Mouse (Mus musculus): ENCODE data around the gene Muc5b. TPM values are rescaled to one million over a fixed set of nuclear protein-coding genes. Genes with fewer than 3 reads are reported as not detected.
A peak's percentile ranks its signal among the peaks of the same experiment; 100 is the strongest.
"Not testable (repeated sequence)": the region's sequence is repeated elsewhere in the genome, so short reads cannot be mapped to it uniquely, and the experiment has no call there.

The Muc5b gene
- total RNA-seq (2021) = not detected in 2 replicates
- long read RNA-seq, experiment 1 = 0 reads
- long read RNA-seq, experiment 2 = 0 reads

GRCm38 (mm10) chr7:141838779-141839178 is at the start of gene Muc5b:
Gene Muc5b (plus strand): TSS chr7:141839070.
- peak; percentile 53 for DNase-seq

DNA sequence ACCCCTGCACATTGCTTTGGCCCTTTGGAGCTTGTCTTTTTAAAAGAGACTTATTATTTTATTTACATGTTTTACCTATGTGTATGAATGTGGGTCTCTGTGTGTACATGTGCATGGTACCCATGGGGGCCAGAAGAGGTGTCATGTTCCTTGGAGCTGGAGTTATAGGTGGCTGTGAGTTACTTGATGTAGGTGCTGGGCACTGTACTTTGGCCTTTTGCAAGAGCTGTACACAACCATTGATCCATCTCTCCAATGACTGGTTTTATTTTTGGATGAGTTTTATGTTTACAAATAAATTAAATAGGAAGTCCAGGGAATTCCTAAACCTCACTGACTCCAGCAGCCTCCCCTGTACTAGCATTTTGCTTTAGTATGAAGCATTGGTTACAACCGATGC is 44.6 kb upstream of the Muc5b start:
- no peak for DNase-seq

DNA sequence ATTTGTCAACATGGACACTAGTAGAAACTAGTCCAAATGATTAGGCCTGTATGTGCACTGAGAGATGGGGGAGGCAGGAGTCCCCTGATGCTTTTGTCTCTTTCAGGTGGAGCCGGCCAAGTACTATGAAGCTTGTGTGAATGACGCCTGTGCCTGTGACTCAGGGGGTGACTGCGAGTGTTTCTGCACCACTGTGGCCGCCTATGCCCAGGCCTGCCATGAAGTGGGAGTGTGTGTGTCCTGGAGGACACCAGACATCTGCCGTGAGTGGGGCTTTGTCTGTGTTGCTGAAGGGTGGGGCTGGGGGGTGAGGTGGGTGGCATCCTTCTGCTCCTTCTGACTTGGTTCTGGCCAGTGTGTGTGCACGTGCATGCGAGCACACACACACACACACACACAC is 35.7 kb upstream of the Muc5b start:
- DNase-seq = no peak

- DNase-seq = no peak
These were observed 33.5 kb upstream of the Muc5b start for GRCm38 (mm10) chr7:141805384-141805783.

- DNase-seq = not testable (repeated sequence)
These were observed 31.0 kb upstream of the Muc5b start for GRCm38 (mm10) chr7:141807823-141808222.

- DNase-seq = not testable (repeated sequence)
These were observed 28.9 kb upstream of the Muc5b start for GRCm38 (mm10) chr7:141809933-141810332.

DNA sequence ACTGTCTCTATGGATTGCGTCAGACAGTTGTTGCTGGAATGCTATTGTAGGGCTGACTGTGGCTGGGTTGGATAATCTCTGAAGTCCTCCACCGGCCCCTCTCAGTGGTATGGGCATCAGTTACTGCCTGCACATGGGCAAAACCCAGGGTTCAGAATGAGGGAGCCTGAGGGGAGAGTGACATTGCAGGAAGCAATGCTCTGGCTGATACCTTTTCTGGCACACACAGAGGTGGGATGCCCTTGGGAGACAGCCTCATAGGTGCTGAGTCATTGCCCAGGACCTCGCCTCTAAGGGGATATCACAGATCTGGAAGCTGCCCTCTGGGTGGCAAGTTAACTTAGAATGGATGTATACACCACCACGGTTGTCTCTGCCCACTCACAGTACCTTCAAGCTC is 25.5 kb upstream of the Muc5b start:
- no peak for DNase-seq

DNA sequence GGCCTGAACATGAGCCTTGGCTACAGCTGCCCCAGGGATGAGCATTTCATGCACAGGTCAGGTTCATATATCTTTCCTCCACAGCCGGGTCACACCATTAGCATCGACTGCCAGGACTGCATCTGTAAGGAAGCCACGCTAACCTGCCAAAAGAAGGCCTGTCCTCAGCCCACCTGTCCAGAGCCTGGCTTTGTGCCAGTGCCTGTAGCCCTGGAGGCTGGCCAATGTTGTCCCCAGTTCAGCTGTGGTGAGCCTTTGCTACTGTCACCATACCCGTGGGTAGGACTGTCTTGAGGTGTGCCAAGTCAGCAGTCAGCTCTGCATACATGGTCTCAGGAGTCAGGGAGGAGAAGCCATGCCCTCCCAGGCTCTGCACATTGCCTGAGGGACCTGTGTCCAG is 23.5 kb upstream of the Muc5b start:
- DNase-seq = no peak

- peak; percentile 74 for DNase-seq
These were observed 21.4 kb upstream of the Muc5b start for GRCm38 (mm10) chr7:141817355-141818075.

GRCm38 (mm10) chr7:141818267-141818666 is 20.6 kb upstream of the Muc5b start:
- DNase-seq = no peak

- no peak for DNase-seq
These were observed 16.1 kb upstream of the Muc5b start for GRCm38 (mm10) chr7:141822582-141823261.

- DNase-seq = no peak
These were observed 15.2 kb upstream of the Muc5b start for GRCm38 (mm10) chr7:141823699-141824098.

GRCm38 (mm10) chr7:141824398-141824797 is 14.5 kb upstream of the Muc5b start:
- no peak for DNase-seq

DNA sequence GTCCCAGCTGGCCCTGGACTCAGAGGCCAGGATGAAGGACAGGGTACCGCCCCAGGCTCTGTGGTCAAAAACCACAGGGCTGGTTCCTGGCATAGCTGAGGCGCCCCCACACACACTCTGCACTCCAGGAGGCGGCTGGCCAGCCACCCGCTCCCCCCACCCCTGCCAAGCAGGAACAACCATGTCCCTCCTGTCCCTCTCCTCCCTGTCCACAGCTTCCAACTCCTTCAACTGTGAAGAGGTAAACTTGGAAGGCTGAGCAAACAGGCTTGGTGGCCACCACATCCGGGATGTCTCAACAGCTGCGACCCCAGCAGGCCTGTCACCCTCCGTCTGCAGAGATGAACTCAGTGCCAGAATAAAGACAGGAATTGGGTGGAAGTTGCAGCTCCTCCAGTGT is 2.9 kb upstream of the Muc5b start:
- DNase-seq = no peak

GRCm38 (mm10) chr7:141836423-141836822 is 2.4 kb upstream of the Muc5b start:
- DNase-seq = no peak

DNA sequence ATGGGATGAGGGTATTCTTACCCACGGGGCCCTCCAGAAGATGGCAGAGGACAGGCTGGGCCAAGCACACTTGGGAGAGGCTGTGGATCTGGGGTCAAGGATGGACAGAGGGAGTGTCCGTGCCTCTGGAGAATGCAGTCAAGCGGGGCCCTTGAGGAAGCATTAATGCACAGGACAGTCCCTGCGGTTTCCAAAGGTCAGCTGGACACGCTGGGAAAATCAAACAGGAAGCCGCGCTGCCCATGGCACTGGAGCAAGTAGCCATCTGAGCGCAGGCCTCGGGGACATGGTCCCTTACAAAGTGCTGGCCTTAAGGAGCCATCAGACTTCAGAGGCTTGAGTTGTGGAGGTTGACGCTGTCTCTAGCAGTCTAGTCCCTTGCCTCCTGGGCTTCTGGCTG is 1.5 kb downstream of the Muc5b start:
- DNase-seq = no peak

- DNase-seq = no peak
These were observed 22.2 kb downstream of the Muc5b start for GRCm38 (mm10) chr7:141861046-141861445.

- DNase-seq = no peak
These were observed 30.8 kb downstream of the Muc5b start for GRCm38 (mm10) chr7:141869644-141870043.

DNA sequence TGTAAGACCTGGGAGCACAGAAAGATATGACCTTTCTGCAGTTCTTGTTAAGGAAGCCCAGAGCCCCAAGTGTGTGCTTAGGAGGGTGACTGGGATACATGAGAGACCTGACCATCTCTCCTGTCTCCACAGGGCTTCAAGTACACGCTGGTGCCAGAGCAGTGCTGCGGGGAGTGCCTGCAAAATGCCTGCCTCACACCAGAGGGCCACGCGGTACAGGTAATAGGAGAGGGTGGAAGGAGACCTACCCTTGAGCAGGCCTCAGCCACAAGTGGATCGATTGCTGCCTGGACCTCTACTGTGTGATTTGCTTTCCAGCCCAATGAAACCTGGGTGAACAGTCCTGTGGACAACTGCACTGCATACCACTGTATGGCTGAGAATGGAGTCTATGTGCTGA is 31.7 kb downstream of the Muc5b start:
- peak; percentile 27 for DNase-seq

DNA sequence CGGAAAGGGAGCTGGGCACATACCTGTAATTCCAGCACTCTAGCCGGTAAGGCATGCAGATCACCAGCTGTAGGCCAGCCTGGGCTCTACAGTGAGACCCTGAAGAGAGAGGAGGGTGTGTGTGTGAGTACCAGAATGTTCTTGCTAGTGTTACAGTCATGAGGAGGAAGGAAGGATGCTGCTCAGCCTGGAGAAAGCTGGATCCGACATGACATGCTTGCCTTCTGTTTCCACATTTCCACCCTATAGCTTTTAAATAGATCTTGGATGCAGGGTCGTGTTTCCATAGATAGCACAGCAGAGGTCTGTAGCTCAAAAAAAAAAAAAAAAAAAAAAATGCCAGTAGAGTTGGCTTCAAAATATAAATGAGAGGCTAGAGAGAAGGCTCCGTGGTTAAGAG is 36.0 kb downstream of the Muc5b start:
- DNase-seq = no peak

DNA sequence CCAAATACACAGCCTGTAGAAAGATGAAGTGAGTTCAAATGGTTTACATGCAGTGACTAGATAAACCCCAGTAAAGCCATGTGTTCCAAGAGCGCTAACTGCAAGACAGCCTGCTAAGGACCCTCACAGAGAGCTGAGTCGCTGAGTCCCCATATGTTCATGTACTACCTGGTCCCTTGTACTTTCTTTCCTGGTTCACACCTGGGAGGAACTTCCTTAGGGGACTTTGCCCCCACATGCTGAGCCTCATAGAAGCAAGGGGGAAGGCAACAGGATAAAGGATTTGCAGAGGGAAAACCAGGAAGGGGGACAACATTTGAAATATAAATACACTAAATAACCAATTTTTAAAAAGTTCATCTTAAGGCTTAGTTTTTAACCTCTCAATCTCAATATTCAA is 39.9 kb downstream of the Muc5b start:
- no peak for DNase-seq

- no peak for DNase-seq
These were observed 53.3 kb downstream of the Muc5b start for GRCm38 (mm10) chr7:141892151-141892550.

GRCm38 (mm10) chr7:141901825-141902224 is 63.0 kb downstream of the Muc5b start:
- no peak for DNase-seq

DNA sequence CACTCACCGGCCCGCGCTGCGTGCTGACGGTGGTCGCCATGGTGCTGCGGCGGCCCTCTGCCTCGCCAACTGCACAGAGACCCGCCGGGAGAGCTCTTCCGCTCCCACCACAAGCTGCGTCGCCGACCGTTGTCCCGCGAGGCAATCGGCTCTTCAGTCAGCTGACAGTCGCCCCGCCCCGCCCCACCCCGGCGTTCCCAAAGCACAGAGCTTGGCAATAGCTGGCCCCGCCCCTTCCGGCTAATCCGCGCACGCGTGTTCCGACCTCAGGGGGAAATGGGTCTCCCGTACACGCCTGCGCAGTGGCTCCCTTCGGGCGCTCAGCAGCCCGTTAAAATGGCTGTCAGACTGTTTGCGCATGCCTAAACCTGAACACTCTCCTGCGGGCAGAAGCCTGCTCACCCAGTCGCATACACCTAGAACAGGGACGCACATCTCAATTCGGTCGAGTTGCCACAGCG is 63.4 kb downstream of the Muc5b start:
- peak; percentile 100 for DNase-seq
